Mouse (Mus musculus) testis, adult 2 months (tissue): ENCODE measurements around the gene Zcchc9. TPM values are rescaled to one million over a fixed set of nuclear protein-coding genes. Genes with fewer than 3 reads are reported as not detected.

Source experiments
- H3K27ac ChIP-seq: fragments of 200-500 bp; 2 replicates; pipeline ENCODE4 v1.5.1; 2012; ENCODE audit warnings: low read depth, low read length; ENCODE audit not compliant: control insufficient read depth, insufficient read depth
- H3K27me3 ChIP-seq: fragments of 200-500 bp; 2 replicates; pipeline ENCODE4 v1.6.1; 2012; ENCODE audit warnings: mild to moderate bottlenecking, low read length, moderate library complexity; ENCODE audit not compliant: control insufficient read depth, insufficient read depth
- H3K36me3 ChIP-seq: fragments of 200-500 bp; 2 replicates; pipeline ENCODE4 v1.6.1; 2012; ENCODE audit warnings: mild to moderate bottlenecking, low read length; ENCODE audit not compliant: control insufficient read depth, insufficient read depth
- H3K4me1 ChIP-seq: fragments of 200-500 bp; 2 replicates; pipeline ENCODE4 v1.6.1; 2012; ENCODE audit warnings: low read length; ENCODE audit not compliant: control insufficient read depth, insufficient read depth
- H3K4me3 ChIP-seq: fragments of 200-500 bp; 2 replicates; pipeline ENCODE4 v1.5.1; 2012; ENCODE audit warnings: low read depth, mild to moderate bottlenecking, low read length, moderate library complexity, mixed read lengths; ENCODE audit not compliant: control insufficient read depth
- CTCF ChIP-seq: fragments of 200-500 bp; IDR thresholded peaks from 2 replicates; pipeline ENCODE4 v1.5.1; 2012; ENCODE audit warnings: low read depth, mild to moderate bottlenecking, inconsistent platforms, low read length, moderate library complexity; ENCODE audit not compliant: control insufficient read depth, insufficient read depth, insufficient replicate concordance
- POLR2A ChIP-seq: fragments of 200-500 bp; IDR thresholded peaks from 2 replicates; pipeline ENCODE4 v1.6.1; 2012; ENCODE audit warnings: low read depth, mild to moderate bottlenecking, inconsistent platforms, low read length, moderate library complexity; ENCODE audit not compliant: control insufficient read depth
- polyA plus RNA-seq: library from polyadenylated mRNA; depleted of rRNA; stranded (reverse); fragments of >200 nt; gene quantifications from 2 replicates; pipeline ENCODE4 v1.2.3, GENCODE M21; 2012; rRNA removed

Gene Zcchc9
- polyA plus RNA-seq, 1 experiment: 5.4 TPM

- no peaks in the 10 kb centered on the region for H3K4me1 ChIP-seq
- no peaks in the 10 kb centered on the region for H3K27me3 ChIP-seq
- no peak for TF ChIP-seq CTCF
- TF ChIP-seq POLR2A: no peak
- H3K27ac ChIP-seq: no peak overlapping the region
- H3K36me3 ChIP-seq: no peaks in the 10 kb centered on the region
- no peak overlapping the region for H3K4me3 ChIP-seq
Measured at GRCm38 (mm10) chr13:91749981-91750380, 57.5 kb downstream of the Zcchc9 start.

DNA sequence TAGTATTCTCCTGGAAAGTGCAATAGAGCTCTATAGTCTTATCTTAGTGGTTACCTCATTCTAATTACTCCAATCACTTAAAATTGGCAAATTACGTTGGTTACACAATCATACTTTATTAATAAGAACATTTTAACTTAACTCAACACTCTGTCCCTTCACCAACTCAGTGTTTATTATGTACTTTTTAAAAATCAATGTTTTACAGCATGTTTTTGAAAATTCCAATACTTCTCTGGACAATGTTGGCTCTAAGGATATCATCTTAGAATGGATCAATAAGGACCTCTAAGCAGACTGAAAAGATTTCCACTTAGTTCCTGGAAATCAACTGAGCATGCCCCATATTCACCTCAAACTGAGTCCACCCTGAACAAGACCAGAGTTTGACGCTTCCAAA, 59.1 kb downstream of the Zcchc9 start:
- TF ChIP-seq CTCF: no peak
- no peak for TF ChIP-seq POLR2A
- H3K27ac ChIP-seq: no peak overlapping the region
- no peaks in the 10 kb centered on the region for H3K4me1 ChIP-seq
- no peaks in the 10 kb centered on the region for H3K27me3 ChIP-seq
- H3K36me3 ChIP-seq: no peaks in the 10 kb centered on the region
- no peak overlapping the region for H3K4me3 ChIP-seq

Other genes starting within 250 kb of the Zcchc9 start
- 8.3 and 10.9 TPM in 2 replicates for gene Acot12, start 66.2 kb downstream of the Zcchc9 start, polyA plus RNA-seq
- gene Ckmt2, start 69.2 kb upstream of the Zcchc9 start, polyA plus RNA-seq: 17.5 and 18.8 TPM in 2 replicates